Mouse (Mus musculus): ENCODE measurements around the gene Ccni.
A peak's percentile ranks its signal among the peaks of the same experiment; 100 is the strongest.

The Ccni gene

DNA sequence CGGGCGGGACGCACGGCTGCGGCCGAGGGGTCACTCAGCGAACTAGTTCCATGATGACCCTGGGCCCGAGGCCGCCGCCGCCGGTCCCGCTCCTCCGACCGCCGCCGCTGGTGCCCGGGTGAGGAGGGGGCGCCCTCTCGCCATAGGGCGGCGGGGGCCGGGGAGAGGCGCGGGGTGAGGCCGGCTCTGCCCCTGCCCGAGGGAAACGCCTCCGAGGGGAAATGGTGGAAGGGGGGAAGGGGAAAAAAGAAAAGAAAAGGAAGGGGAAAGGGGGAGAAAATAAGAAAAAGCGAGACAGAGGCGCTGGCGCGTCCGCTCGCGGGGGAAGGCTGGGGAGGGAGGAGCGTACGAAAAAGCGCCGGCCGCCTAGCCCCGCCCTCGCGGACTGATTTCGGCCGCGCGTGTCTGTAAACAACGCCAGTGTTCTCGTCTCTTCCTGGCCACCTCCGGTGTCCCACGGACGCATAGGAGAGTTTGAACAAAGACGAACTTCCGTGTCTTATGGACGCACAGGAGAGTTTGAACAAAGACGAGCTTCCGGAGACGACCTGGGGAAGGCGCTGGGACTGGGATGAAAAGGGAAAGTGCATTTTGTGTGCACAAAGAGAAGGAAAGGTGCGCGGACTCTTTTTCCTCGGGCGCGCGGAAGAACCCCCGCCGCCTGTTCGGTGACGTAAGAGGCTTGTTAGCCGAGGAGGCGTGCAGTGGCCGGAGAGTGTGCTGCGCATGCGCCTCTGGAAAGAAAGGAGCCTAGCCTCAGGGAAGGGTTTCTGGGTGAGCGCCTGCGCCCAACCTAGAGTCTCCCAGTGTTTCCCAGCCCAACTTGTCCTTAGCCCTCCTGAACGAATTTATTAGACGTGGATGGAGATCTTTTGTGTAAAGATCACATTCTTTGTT lies at the start of gene Ccni, which contains the start of gene 2010109A12Rik:
Ccni (minus strand) TSS at position 387 of the 897 bp plus-strand sequence.
2010109A12Rik (plus strand) TSS at position 410 of the 897 bp plus-strand sequence.
- DNase-seq (ENCODE audit: low spot score in 2 of 2) = peak; percentile 94 to 96

DNA sequence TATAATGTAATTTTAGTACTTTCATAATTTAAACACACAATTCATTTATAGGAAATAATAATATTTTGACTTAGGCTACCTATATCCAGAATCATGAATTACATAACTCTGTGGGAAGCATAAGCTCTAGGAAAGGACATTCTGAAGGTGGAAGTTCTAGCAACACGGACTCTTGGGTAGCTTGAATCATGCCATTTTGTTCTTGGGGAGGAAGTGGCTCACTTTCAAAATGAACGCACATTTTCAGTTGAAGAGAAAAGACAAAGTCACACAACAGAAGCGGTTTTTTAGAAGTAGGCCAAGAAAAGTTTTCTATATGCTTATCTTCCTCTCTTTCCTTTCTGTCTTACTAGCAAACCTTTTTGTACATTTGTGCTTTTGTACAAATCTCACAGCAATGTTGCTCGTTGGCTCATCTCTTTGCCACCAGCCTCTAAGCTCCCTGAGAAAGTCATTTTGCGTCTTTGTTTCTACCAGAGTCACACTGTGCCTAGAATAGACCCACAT lies 49.5 kb upstream of the Ccni start:
- no peak for DNase-seq (ENCODE audit: low spot score in 2 of 2)

DNA sequence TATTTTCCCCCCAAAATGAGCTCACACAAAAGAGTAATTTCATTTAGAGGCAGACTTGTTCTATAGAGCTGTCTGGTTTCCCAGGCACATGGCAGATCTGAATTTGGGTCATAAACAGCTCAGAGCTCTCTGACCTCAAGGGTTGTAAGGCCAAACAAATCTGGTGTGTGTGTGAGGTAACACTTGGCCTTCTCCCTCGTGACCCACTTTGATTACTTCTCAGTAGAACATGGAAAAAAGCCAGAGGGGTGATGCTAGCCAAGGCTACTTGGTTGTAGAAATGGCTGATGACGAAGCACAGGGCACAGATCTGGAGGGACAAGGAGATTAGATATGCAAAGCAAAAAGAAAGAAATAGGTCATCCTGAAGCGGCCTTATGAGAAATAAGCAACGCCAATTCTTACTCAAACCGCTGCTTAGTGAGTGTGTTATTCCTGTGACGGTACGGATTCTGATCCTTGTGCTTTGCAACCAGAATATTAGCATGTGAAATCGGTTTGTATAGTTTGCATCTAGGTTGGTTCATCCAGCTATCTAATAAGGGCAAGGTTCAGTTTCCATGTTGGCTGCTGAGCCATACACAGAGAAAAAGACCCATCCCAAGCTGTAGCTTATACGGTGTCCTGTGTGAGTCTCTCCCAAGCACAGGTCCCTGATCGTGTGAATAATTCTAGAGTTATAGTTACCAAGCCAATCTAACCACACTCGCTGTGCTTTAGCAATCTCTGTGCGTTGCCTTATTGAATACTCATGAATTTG lies 44.9 kb upstream of the Ccni start:
- DNase-seq (ENCODE audit: low spot score in 2 of 2) = no peak

DNA sequence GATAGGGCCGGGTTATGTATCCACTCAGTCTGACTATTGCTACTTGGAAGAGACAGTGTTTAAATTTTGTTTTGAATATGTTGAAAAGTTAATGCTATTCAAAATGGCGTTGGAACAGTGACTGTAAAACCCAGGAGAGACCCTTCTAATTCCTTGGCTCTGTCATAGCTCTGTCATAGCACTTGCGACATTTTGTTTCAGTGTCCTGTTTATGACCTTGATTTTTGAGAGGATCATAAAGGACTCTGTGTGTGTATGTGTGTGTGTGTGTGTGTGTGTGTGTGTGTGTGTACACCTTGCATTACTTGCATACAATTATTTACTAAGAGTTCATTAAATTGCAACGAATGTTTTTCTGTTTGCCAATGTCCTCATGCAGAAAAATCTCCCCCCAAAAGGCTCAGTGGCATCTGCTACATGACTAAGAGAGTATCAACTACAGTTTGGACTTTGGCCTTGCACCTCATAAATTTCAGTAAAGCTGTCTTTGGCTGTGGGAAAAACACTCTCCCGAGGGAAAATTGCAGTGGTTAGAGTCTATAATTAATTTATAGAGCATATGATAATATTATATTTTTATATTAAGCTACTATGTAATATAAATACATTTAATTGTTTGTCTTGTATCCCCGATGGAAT lies 43.8 kb upstream of the Ccni start:
- no peak for DNase-seq (ENCODE audit: low spot score in 2 of 2)

DNA sequence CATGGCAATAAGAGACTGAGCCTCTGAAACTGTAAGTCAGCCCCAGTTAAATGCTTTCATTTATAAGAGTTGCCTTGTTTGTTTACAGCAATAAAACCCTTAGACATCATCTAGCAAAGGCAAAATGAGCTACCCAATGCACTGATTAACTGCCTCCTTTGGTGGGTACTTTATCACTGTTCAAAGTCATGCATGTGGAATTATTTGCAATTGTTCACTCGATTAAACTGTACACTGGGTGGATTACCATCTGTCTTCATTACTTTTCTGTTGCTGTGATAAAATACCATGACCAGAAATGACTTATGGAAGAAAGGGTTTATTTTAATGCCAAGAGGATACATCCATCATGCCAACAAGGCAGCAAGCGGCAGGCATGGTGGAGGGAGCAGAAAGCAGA lies 39.0 kb upstream of the Ccni start:
- DNase-seq (ENCODE audit: low spot score in 2 of 2) = no peak

DNA sequence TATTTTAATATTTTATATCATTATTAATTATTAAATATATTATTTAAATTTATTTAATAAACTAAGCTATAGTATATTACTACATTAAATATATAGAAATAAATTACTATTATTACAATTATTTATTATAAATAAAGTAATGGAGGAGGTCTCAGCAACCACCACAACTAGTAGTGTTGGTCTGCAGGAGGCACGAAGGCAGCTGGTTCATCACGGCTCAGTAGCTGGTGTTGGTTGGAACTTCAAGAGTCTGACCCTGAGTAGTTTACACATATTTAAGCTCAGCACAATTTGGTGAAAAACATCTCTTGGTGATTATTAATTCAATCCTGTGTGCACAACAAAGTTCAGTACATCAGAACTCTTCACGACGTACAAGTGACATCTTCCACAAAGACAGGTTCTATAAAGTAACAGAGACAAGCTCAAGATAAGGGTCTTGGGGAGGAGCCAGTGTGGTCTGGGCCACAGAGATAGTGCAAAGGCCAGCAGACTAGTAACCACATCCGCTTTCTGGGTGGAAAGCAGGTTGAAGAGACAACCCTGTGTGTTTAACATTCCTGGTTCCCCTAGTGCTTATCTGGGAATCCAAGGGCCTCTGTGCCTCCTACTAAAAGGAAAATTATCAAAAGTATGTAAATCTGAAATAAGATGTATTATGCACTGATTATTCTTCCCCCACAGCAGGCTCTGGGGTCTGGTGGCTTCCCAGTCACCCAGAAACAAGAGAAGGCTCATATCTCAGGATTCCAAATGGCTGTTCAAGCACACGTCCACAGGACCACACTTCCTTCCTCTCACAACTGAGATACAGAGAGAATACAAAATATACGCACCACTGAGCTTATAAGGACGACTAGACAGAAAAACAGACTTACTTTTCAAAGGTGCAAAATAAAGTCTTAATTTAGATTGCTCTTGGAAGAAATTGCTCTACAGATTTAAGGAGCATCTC lies 33.6 kb upstream of the Ccni start:
- no peak for DNase-seq (ENCODE audit: low spot score in 2 of 2)

DNA sequence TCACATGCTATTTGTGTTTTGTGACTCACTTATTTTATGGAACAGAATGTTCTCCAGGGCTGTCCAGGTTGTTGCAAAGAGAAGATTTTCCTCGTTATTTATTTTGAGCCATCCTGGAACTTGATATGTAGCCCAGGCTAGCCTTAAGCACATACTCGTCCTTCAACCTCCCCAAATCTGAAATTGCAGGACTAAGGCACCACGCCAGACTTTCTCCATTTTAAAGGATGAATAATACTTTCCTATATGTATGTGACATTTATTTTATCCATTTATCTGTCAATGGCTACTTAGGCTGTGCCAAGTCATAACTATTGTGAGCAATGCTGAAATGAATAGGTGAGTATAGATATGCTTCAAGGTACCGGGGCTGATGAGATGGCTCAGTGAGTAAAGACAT lies 30.2 kb upstream of the Ccni start:
- no peak for DNase-seq (ENCODE audit: low spot score in 2 of 2)

DNA sequence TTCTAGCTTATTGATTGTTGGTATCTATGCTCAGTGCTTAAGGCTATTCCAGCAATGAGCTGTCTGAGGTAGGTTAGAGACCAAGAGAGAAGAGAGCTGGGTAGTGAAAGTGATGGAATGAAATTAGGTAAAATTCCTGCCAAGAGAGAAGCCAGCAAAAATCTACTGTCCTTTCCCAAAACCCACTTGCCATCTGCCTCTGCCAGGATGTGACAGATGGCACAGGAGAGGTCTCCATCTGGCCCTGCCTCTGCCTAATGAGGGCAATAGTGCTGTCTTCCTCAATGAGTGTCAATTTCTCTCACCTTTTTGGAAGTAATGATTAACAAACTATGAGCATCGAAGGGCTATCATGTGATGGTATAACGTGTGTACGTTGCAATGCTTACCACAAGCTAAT lies 29.6 kb upstream of the Ccni start:
- DNase-seq (ENCODE audit: low spot score in 2 of 2) = peak; percentile 13 to 15

DNA sequence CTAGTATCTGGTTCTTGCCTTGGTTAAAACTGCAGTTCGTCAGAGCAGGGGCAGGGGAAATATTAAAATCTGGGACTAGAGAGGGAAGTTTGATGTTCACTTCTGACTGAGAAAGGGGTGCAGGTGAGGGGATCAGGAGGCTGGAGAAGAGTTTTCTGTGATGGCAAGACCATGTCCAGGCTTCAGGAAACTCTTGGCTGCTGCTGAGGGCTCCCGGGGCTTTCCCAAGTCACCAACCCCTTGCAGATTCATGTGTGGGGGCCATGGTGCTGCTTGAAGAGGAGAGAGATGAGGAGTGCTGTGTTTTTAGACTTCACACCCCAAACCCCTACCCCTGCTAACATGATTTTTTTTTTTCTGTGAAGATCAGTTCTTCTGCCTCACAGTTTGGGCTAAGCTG lies 28.3 kb upstream of the Ccni start:
- DNase-seq (ENCODE audit: low spot score in 2 of 2) = no peak

DNA sequence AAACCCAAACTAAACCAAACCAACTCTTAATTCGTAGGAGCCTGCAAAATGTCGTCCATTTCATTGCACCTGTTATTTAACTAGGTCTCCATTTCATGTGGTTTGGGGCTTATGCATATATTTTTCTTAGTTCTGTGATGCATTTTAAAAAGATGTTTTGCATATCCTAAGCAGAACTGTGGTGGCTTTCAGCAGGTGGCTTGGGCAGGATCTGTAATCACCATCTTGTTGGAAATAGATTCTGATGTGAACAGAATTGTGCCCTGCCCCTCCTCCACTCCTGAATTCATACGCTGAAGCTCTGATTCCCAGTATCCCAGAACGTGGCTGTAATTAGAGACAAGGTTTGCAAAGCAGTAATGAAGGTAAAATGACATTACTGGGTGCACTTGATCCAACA lies 27.8 kb upstream of the Ccni start:
- DNase-seq (ENCODE audit: low spot score in 2 of 2) = no peak

DNA sequence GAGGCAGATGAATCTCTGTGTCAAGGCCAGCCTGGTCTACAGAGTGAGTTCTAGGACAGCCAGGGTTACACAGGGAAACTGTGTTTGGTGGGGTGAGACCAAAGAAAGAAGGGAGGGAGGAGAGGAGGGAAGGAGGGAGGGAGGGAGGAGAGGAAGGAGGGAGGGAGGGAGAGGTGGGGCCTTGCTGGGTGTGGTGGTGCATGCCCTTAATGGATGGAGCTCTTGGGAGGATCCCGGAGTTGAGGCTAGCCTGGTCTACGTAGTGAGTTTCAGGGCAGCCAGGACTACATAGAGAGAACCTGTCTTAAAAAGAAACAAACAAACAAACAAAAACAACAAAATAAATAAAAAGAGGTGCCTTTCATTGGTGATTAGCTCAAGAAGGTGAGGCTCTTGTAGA lies 26.5 kb upstream of the Ccni start:
- no peak for DNase-seq (ENCODE audit: low spot score in 2 of 2)

DNA sequence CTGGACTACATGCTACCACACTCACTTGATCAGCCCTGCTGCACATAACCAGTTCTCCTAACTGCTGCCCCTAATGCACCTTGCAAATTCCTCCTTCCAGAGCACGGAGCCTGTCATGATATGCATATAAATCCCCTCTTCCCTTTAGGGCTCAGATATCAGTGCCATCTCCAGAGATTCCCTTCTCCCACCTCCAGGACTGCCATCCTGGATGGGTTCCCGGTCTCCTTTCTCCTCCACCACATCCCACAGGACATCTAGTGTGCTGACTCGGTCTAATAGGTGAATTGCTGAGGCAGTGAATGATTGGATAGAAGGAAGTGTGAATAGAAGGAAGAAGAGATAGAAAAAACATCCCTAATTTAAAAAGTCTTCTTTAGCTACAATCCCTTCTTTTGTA lies 25.4 kb upstream of the Ccni start:
- no peak for DNase-seq (ENCODE audit: low spot score in 2 of 2)

DNA sequence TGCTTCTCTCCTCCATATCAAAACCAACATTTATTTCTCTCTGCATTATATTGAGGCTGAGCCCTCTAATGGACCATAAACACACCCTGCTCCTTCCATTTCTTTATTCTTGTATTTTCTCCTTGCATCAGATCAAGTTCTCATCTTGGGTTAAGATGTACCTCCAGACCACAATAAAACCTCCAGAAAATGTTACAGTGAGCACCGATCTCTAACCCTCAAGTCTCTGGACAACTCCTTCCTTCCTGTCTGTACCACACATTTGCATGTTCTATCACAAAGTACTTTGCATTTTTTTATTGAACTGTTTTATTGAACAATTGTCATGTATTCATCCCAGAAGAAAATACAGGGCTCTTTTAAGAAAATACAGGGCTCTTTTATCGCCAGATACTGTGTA lies 23.2 kb upstream of the Ccni start:
- DNase-seq (ENCODE audit: low spot score in 2 of 2) = no peak

DNA sequence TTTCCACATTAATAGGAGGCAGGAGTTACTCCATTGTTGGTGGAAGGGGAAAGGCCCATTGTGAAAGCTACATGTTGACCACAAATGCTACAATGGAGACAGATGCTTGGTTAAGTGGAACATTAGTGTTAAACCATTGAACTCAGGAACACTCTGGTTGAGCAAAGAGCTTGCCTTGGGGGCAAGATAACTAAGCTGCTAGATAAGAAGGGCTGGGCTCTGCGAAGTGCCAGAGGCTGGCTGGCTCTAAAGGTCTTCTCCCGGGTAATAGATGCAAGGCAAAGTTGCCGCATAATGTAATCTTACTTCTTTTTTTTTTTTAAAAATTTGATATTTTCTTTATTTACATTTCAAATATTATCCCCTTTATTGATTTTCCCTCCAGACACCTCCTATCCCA lies 20.9 kb upstream of the Ccni start:
- DNase-seq (ENCODE audit: low spot score in 2 of 2) = no peak

DNA sequence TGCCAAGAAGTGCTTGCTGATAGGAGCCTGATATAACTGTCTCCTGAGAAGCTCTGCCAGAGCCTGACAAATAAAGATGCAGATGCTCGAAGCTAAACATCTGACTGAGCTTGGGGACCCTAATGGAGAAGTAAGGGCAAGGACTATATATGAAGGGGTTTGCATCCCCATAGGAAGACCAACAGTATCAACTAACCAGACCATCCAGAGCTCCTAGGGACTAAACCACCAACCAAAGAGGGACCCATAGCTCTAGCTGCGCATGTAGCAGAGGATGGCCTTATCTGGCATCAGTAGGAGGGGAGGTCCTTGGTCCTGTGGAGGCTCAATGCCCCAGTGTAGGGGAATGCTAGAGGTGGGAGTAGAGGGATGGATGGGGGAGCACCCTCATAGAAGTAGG lies 18.3 kb upstream of the Ccni start:
- DNase-seq (ENCODE audit: low spot score in 2 of 2) = no peak

DNA sequence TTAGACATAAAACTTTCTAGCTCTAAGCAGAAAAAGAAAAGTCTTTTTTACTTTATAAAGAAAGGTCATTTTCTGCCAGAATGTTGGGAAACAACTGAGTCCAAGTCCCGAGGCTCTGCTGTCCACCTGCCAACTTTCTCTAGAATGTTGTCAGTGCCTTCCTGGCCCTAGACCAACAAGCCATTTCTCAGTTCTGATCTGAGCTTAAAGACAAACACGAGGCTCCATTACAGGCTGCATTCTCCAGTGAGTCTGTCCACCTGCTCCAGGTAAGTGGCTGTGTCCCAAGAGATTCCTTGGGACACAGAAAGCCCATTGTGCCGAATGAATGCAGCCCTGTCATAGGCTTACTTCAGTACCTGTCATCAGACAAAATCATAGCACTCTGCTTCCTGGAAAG lies 15.4 kb upstream of the Ccni start:
- no peak for DNase-seq (ENCODE audit: low spot score in 2 of 2)

DNA sequence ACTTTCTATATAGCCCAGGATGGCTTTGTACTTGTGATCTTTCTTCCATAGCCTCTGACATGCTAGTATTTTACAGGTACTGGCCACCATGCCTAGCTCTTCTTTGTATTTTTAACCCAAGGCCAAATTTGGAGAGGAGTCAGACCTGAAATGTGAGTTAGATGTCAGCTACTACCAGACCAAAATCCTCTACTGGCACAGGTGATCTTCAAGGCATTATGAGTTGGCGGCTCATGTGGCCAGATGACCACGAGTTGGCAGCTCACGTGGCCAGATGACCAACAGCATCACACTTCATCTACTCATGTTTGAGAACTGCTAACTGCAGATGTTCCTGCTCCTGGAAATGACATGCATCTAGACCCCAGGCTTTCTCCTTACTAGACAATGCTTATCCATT lies 12.1 kb upstream of the Ccni start:
- DNase-seq (ENCODE audit: low spot score in 2 of 2) = no peak

DNA sequence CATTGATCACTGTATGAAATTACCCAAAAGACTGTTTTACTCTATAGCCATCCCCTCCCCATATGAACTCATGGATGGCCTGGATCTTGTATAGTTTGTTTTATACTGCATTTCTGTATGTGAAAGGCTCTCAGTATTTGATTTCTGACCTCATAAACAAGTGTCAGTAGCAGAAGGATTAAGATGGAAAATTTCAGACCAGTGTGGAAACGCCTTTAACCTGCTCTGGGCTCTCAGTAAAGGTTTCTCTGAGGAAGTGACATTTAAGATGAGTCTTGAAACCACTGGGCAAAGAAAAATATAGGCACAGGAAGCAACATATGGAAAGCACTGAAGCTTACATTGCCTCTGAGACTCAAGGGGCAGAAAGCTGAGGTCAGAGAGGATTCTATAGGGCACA lies 1.3 kb upstream of the Ccni start:
- DNase-seq (ENCODE audit: low spot score in 2 of 2) = no peak

DNA sequence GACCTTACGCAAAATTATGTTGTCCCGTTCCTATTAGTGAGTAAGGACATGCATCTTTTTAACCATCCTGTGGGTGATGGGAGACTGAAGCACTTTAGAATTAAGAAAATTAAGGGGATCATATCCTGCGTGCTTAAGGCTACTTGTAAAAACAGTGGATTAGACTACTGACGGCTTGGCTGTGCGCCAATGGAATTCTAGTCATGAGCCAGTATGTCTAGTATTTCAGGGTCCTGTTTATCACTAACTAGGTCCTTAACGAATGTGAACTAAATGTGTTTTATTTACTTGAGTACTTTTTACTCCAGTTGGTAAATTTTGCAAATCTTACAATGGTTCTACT lies 682 bp upstream of the Ccni start:
- DNase-seq (ENCODE audit: low spot score in 2 of 2) = no peak

DNA sequence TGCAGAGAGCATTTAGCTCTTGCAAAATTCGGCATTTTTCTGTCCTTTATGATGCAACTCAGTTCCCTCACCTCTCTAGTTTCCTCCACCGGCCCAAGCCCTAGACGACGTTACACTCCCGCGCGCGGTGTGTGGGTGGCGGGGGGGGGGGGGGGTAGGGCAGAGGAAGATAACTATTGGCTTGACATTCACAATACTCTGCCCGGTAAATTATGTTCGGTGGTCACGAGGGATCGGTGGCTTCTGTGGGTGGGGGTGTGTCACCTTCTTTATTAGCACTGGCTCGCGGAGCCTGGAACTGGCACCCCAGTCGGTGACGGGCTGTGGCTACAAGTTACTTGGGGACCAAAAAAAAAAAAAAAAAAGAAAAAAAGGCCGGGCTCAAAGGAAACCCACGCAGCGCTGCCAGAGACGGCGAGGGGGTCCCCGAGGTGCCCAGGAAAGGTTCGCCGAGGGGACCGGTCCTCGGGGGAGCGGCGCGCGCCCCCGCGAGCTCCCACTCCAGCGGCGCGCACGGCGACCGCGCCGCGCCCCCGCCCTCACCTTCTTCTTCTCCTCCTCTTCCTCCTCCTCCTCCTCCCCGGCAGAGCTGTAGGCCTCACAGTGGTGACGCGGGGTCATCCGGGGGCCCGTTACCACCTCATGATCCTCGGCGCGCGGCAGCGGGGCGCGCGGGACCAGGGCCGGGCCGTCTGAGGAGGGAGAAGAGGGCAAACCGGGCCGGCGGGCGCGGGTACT lies 755 bp downstream of the Ccni start:
- DNase-seq (ENCODE audit: low spot score in 2 of 2) = peak; percentile 41 to 51

DNA sequence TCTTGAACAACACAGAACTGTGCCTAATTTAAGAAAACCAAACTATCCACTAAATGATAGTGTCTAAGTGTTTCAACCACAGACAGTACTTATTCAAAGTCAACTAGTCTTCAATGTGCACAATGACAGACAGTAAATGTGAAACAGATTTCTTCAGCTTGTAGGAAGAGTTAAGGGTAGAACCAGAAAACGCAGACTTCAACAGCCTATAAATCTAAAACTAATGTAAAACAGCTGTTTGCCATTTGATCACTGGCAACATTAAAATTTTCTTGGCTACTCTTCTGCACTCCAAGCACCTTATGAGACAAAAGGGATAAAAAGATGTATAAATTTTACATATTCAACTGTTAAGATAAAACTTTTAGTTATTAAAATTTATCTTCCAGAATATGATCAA lies 5.1 kb downstream of the Ccni start:
- no peak for DNase-seq (ENCODE audit: low spot score in 2 of 2)

All from right cerebral cortex, adult 2 months (tissue).